Mouse (Mus musculus): Measurements from ENCODE around the gene Smtn.
A peak's percentile ranks its signal among the peaks of the same experiment; 100 is the strongest.

The Smtn gene

DNA sequence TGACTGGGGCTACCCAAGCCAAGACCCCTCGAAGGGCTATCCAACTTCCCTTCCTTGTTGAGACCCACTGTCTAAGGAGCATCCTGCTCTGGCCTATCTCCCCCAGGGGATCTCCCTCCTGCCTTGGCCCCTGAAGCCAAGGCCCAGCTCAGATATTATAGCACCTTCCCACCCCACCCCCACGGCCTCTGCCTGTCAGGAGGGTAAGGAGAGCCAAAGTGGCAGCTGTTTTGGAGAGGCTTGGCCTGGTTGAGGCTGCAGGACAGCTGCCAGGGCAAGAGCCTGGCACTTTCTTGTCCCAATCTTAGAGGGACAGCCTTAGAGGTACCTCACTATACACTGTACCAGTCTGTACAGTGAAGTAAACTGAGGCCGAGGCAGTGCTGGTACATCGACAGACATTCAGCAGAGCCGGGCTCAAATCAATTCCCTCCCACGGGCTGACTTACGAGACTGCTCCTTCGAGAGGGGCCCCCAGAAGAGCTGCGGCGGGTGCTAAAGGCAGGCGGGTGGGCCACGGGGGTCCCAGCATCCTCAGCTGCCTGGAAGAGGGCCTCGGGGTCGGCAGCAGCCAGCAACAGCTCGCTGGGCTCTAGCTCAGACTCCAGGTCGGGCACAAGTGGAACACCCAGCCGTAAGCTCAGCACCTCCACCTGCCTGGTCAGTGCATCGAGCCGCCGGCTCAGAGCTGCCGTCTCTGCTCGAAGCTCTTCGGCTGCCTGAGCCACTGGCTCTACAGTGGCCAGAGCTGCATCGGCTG lies 13.3 kb downstream of the Smtn start:
- peak; percentile 95 for DNase-seq

DNA sequence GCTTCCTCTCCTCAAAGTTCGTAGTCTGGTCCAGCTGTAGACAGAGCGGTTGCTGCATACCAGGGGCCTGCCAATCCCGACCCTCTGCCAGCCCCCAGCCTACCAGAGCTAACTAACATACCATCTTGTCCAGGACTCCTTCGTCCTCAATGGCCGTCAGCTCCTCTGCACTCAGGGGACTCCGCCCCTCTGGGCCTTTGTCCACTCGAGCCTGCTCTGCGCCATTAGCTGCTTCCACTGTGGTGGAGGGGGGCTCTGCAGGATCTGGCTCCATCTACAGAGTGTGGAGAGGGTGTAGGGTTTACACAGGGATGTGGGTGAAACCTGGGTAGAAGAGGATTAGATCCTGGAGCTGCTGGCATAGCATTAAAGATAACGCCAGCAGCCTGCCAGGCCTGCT lies 14.2 kb downstream of the Smtn start:
- peak; percentile 94 for DNase-seq

DNA sequence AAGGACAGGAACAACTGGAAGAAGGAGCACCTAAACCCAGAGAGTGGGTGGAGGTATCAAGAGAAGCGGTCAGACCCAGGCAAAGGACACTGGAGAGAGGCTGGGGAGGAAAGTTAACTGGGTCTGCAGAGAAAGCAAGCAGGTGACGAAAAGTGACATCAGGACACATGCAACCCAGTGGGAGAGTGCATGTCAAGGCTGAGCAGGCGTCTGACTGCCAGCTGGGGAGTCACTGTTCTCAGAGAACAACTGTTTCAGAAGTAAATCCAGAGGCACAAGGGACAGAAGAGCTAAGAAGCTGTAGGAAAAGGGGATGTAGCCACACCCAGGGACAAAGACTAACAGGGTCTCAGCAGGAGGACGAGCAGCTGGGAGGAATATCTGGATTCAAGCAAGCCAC lies 14.9 kb downstream of the Smtn start:
- DNase-seq: no peak

DNA sequence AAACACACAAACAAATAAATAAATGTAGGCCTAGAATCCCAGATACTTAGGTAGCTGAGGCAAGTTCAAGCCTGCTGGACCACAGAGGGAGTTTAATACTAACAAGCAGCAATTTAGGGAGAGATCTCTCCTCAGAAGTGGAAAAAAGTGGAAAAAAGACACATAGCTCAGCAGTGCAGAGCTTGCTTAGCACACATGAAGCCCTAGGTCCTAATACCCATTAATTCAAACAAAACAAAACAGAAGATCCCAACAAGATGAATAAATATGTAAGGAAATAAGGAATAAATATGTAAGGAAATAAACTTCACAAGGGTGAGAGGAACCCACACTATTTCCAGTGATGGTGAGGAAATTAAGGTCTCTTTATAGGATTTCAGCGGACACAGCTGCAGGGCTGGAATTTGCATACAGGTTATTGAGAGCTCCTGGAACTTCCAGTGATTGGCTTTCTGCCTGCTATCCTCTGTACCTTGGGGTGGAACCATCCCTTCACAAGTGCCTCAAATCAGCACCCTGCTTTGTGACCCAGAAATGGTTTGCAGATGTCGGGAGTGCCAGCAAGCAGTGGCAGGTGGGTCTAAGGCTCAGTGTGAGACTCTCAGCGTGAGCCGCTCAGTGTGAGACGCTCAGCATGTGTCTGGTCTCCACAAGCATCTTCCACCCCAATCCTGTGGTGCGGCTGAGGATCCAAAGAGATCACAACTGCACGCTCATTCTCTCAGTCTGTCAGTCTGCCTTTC lies 16.4 kb downstream of the Smtn start:
- no peak for DNase-seq

DNA sequence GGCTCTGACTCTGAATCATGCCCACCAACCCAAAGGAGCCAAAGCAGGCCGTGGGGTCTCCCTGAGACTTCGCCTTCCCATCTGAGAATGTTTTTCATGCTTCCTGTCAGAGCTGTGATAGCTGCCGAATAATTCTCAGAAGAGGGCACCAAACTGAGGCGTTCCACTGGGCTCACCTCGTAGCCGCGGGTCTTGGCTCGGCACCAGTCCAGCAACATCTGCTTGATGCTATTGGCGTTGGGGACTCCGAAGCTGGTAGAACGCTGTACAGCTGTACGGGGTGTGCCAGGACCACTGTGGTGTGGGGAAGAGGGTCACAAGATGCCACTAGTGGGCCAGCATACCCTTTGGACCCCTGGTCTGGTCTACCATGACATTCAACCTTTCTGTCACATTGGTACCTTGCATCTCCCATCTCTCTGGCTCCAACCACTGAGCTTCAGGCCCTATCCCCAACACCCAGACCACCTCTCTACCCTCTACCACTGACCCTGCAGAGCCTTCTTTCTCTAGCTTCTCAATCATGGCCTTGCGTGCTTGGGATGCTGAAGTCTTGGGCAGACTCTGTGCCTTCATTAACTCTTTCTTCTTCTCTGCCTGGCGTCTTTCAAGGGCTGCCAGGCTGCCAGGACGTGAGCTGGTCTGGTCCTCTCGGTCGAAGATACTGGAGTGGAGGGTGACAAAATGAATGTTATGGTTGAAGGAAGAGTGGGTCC lies 18.0 kb downstream of the Smtn start:
- DNase-seq: no peak

DNA sequence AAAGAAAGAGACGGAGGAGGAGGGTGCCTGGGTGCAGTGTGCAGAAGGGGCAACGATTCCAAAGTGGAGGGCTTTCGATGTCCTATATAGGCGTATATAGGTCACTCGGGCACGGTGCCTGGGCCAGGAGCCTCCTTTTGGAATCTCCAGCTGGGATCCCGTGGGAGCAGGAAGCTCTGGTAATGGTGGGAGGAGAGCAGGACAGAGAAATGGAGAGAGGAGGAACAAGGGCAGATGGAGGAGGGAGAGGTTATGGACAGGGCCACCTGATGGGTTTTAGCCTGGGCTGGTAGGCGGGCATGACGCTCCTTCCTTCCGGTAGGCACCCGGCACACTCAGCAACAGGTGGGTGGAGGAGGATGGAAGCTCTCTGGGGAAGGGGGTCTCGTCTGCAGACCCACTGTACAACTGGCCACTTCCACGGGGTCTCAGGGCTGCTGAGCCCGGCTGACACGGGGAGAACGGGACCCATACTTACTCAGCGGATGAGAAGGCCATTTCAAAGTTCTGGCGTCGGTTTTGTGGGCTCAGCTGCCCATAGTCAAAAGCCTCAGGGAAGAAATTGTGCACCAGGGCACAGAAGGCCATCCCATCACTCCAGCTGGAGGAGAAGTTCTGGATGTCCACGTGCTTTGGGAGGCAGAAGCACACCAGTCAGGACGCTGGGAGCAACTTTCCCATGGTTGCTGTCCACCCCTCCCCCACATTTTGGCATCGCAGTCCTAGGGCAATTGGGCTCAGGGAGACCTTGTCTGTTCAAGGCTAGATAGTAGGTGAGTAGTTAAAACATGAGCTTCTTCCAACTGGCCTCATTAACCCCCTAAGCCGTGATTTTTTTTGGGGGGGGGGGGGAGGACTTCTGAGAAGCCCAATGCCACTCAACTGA lies 18.8 kb downstream of the Smtn start:
- DNase-seq: peak; percentile 92

DNA sequence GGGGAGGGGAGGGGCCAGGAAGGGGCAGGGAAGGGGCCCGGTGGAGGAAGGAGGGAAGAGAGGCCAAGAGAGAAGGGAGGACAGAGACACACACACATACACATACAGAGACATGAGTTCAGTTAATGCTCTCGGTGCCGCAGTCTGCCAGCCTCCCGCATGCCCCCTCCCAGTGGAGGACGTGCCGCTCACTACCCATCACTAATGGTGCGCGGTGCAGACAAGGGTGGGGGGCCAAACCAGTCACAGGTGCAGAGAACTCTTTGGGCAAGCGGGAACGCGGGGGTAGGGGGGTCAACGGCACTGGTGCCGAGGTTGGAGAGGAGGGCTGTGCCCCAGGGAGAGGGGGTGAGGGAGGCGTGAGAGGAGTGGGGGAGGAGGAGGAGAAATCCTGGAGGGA lies 19.5 kb downstream of the Smtn start:
- DNase-seq: peak; percentile 93

DNA sequence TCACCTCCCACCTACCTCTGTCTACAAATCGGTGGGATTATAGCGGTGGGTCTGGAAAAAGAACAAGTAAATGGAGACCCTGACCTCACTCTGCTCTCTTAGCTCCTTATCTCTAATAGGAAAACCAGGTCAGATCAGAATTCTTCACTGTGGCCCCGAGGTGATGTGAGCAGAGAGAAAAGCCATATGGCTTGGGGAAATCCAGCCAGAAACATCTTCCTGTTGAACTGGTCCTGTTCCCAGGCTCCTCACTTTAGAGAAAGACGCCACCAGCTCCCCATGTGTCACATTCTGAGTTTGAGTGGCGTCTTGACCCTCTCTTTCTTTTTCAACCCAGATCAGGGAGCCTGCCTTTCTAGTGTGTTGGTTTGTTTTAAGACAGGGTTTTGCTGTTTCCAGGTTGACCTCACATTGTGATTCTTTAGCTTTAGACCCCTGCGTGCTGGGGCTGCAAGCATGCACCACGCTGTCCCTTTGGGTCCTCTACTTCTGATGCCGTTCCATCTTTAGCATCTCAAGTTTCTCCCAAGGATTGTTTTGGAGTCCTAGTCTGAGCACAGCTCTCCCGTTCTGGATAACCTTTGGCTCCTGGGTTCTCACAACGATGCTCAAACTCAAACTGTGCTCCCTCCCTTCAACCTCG lies 20.5 kb downstream of the Smtn start:
- DNase-seq: peak; percentile 88

DNA sequence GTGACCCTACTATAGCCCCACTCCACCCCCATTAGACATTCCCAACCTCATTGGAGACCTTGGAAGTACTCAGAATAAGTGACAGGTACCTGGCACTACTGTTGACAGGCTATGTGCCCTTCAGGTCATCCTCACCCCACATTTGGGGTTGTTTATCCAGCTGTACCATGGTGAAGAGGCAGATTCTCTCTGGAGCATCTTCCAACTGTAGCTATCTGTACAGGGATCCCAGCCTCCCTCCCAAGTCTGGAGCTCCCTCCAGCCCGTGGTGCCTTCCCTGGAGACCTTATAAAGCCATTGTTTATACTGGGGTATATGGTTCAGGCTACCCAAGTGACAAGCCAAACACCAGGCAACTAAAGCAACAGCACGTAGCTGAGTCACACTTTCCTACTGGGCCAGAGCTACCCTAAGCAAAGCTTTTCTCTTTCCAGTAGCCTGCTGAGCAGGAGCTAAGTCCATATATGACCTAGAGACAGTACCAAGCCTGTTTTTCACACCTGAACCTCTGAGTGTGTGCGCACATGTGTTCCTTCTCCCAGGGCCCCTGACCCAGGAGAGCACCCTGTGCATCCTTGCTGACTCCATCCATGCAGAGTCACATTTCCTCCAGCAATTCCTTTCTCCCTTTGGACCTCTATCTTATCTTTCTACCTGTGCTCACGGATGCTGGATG lies 21.2 kb downstream of the Smtn start:
- peak; percentile 92 for DNase-seq

DNA sequence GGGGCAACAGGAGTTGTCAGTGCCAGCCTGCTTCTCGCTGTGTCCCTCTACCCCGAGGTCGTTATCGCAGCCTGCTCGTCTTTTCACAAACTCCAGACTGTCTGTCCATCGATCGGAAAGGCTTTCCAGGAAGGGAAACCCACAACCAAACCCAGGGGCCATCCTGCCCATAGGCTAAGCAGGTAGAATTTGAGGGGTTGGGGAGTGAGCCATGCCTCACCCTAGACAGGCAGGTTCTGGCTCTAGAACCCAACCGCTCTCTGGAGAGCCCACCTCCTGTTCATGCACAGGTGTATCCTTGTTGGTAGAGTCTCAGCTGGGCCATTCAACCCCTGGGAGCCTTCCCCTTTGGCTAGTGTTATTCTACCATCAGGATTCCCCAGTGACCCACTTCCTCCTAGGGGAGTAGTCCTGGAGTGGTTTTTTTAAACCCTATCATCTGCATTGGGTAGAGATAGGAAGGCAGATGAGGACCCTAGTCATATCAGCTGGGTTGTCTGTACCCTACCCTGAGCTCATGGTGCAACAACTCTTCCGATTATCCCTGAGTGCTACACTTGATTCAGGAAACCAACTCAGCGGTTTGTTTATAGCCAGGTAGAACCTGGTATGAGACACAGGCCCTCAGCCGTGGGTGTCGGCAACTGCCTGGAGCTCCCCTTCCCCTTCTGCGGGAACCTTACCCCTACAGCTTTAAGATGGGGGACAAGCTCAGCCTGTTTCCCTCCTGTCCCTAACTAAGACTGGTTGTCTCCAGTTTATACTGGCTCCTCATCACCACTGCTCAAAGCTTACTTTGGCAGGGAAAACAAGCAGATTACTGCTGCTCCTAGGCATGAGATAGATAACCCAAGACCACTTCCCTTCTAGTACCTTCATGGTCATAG lies 22.3 kb downstream of the Smtn start:
- peak; percentile 95 for DNase-seq

DNA sequence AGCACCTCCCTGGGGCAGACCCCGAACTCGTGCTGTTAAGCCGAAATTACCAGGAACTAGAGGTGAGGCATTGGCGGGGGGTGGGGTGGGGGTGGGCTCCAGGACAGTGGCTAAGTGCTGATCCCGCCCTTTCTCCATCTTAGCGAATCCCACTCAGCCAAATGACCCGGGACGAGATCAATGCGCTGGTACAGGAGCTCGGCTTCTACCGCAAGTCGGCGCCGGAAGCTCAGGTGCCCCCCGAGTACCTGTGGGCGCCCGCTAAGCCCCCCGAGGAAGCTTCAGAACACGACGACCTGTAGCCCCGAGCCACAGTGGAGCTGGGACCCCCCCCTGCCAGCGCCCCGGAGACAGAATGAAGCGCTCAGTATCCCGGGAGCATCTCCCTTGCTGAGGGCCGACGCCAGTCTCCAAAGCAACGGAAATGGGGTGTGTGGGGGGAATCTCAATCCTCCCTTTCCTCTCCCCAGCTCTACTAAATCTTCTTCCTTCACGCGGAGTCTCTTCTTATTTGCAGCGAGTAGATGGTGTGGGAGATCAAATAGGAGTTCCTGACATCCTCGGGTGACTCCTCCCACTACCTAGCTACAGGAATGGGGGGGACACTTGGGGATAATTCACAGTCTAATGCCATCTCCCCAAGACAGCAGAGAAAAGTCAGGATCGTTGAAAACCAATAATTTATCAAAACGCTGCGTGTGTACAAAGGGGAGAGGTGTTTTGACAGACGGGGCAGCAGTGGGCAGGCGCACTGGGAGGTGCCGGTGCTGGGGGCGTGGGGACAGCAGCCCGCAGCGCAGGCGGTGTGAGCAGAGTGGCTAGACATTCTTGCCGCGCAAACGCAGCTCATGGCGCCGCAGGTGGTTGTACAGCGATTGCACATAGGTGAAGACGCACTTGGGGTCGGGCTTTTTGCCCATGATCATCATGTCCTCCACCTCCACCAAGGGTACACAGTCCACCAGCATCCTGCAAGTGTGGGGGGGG lies 23.3 kb downstream of the Smtn start:
- peak; percentile 94 for DNase-seq

DNA sequence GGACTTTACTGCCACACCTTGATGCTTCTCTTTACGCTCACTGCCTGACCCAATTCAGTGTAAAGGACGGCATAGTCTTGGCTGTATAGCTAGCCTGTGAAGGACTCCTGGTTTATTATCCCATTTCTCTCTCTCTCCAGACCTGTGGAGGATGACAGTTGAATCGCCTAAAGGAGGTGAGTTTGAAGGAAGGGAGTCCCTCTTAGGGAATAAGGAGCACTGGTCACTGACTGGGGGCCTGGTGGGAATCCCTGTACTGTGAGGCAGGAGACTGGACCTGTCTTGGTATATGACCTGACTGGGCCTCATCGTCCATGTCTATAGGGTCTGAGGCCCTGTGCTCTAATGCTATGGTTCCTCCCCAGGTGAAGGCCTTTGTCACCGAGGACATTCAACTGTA lies 24.3 kb downstream of the Smtn start:
- DNase-seq: peak; percentile 93

DNA sequence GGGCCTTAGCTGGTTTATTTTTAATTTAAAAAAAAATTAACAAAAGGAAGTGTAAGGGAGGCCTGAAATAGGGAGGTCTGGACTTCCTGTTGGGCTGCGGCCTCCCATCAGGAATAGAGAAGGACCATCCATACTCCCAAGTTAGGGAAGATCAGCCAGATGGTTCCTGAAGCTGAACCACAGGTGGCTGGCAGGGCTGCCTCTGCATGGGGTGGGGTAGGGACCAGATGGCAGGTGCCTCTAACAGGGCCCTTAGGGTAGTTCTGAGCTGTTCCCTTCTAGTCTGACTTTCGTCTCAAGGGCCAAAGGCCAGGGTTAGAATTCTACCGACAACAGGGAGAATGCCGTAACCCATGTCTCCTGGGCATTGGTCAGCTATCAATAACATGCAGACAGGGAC lies 24.8 kb downstream of the Smtn start:
- peak; percentile 95 for DNase-seq

DNA sequence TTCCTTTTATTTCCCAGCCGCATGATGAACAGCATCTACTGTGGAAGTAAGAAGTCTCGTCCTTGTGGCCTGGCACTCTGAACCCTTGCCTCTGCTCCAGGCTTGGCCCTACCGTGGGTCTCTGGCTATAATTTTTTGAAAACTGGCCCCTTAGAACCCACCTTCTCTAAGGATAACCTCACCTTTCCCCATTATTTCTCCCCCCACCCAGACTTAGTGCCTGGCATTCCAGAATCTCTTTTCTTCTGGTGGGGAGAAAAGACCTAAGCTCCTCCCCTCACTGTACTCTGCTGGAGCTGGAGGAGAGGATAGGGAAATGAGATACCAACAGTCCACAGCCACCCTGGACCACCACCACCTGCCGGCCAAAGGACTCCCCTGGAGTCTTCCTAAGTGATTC lies 25.2 kb downstream of the Smtn start:
- DNase-seq: no peak

DNA sequence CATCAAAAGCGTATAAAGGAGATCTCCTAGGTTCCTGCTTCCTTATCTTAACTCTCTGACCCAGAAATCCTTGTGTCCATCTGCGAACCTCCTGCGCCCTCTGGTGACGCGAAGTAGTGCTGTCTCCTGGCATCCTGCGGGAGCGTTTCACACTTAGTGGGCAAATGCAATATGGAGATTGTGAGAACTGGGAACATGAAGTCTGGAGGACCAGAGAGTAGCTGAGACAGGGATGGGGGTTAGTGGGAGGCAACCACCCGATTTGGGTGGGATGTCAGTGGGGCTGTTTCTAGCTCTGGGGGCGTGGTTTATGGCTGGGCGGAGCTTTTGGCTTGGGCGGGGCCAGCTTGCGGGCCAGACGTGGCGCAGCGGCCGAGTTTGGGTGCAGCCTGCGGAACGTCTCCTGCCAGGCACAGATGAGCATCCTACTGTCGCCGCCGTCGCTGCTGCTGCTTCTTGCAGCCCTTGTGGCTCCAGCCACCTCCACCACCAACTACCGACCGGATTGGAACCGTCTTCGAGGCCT lies 25.8 kb downstream of the Smtn start, which contains the start of gene Selenom:
Selenom (plus strand) TSS at position 156 of the 526 bp plus-strand sequence.
- DNase-seq: peak; percentile 99

DNA sequence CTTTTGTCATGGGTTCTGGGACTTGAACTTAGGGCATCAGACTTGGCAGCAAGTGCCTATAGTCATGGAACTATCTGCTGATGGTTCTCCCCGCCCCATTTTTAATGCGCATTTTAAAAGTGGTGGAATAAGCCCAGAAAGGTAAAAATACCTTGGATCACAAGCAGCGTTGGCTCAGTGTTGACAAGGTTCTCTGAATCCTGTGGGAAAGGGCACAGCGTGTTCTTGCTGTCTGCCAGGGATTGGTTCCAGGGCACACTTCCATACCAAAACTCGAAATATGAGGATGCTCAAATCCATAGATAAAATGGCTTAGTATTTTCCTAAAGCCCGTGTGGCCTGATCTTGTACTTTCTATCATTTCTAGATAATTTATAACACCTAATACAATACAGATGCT lies 27.1 kb downstream of the Smtn start:
- no peak for DNase-seq

DNA sequence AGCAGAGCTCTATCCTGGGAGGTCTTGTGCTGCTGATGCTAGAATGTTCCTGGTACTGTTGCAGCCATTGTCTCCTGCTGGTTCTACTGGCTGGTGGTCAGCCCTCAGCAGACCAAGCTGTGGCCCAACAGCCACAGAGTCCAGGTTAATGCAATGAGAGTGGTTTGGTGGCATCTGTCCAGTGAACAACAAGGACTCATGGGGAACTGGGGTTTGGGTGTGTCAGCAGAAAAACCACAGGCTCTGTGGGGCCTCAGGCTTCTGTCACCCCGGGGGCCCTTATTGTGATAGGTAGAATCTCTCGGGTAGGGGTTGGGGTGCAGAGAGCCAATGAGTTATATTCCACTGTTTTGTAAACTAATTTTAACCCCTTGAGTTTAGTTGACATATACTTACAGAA lies 30.1 kb downstream of the Smtn start:
- no peak for DNase-seq

DNA sequence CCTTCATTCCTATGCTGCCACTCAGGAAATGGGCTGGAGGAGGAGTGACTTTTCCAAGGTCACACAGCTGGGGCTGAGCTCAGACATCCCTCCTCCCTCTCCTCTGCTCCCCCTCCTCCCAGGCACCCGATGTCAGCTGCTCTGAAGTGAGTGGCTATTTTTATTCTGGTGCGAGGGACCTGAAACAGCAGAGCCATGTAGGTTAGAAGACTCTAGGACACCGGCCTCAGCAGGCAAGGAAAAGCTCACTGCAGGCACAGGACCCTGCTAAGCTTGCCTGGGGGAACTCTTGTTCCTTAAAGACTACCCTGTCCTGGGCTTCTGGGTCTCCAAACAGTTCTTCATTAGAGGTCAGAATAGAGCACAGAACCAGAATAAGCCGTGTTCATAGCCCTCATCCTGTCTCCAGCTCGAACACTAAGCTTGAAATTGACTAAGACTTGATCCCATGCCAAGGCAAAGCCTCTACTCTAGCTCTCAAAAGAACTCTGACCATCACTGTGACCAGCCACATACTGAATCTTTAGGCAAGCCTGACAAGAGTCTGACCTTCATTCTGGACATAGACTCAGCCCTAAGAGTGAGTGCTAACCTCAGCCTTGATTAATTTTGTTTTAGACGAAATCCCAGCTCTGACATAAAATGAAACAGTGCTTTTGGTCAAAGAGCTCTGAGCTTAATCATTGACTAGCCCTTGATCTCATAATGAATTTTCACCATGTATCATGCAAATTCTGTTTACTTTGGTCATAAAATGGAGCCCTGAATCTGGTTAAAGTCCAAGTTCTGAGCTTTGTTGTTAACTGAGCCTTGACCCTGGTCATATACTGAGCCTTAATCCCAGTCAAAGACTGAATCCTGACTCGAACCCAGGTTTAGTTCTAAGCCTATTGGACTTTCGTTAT lies 31.0 kb downstream of the Smtn start:
- DNase-seq: peak; percentile 96

Data from heart, adult 11 months (tissue).